Mouse (Mus musculus) layer of hippocampus, postnatal 14 days (tissue): ENCODE results near the gene Bak1. TPM values are rescaled to one million over a fixed set of nuclear protein-coding genes. Genes with fewer than 3 reads are reported as not detected.

Source experiments
- DNase-seq, 2 experiments: peaks; one replicate each; pipeline ENCODE4 v3.0.0; 2021 to 2022; ENCODE audit warnings: low spot score in 2 of 2, mixed read lengths in 1 of 2
- long read RNA-seq, 2 experiments: library from polyadenylated mRNA; stranded (forward); transcript quantifications; one replicate each; pipeline ENCODE4 v2.0.0; 2021
- total RNA-seq, 2 experiments: library from RNA; stranded (reverse); gene quantifications; 2 replicates each; pipeline ENCODE4 v1.2.3; 2021

Bak1 gene
- total RNA-seq: 10 to 100 TPM; 23.8 to 25.0 TPM
- long read RNA-seq, experiment 1: 0 reads
- long read RNA-seq, experiment 2, partial matches to known transcripts: 0 of 1 reads
- long read RNA-seq, experiment 2, other reads (novel, unspliced or antisense): 1 of 1 reads

GRCm38 (mm10) chr17:27028909-27029308 is at the start of gene Bak1:
Bak1 (minus strand) TSS chr17:27029009.
- DNase-seq: no peak

DNA sequence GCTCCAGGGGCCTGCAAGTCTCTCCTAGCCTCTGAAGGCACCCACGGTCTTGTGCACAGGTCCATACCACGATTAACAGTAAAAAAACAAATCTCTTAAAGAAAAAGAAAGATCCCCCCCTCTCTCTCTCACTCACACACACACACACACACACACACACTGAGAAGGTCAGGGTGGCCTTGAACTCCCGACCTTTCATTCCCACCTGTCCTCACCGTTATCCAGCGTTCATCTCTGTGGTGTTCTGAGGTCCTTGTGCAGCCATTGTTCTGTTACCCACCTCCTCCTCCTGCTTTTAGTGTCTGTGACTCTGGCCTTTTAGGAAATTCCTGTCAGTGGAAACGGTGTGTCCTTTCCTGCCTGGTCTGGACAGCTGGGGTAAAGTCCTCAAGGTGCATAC is 49.7 kb upstream of the Bak1 start:
- DNase-seq: no peak

DNA sequence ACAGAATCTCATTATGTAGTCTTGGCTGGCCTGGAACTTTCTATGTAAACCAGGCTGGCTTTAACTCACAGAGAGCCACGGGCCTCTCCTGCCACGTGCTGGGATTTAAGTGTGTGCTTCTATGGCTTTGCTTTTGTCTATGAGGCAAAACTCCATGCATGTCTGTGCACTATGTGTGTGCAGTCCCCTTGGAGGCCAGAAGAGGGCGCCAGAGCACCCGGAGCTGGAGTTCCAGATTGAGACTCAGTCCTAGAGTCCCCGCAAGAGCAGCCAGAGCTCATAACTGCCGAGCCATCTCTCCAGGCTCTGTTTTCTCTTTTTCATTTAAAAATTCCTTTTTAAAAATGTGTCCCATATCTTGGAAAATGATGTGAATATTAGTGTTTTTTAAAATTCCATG is 49.1 kb upstream of the Bak1 start:
- no peak for DNase-seq

DNA sequence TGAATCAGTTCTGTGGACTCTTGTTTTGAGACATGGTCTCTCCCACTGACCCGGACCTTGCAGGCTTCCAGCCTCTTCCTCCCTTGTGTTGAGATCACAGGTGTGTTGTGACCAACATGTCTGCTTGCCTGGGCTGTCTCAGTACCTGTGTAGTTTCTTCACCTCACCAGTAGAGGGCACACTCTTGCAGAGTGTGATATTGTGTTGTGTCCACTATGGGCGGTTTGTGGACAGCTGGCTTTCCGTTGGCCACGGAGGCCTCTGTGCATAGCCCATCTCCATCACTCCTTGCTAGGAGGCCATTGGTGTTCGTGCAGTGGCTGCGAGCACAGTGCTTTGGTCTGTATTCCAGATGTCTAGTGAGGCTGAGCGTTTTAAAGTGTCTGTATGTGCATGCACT is 48.3 kb upstream of the Bak1 start:
- DNase-seq: no peak

- DNase-seq: no peak
Measured at GRCm38 (mm10) chr17:27074849-27075745, 46.3 kb upstream of the Bak1 start.

- DNase-seq: no peak
Measured at GRCm38 (mm10) chr17:27074236-27074635, 45.4 kb upstream of the Bak1 start.

- no peak for DNase-seq
Measured at GRCm38 (mm10) chr17:27073778-27074177, 45.0 kb upstream of the Bak1 start.

GRCm38 (mm10) chr17:27073126-27073525 is 44.3 kb upstream of the Bak1 start:
- no peak for DNase-seq

DNA sequence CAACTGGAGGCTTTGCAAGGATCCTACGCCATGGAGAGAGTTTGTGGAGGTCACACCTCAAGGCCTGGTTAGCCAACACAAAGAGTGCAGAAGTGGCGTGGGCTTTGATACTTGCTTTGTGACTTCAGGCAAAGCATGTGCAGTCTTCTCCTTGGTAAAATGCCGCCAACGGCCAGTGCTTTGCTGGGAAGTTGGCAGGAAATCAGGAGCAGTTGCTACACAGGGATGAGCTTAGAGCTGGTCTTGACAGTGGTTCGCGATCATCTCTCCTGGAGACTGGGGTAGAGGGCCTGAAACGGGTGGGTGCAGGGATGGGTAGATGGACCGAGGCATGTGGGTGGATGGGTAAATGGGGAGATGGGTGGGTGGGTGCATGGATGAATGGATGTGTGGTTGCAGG is 43.6 kb upstream of the Bak1 start:
- no peak for DNase-seq

GRCm38 (mm10) chr17:27071630-27072029 is 42.8 kb upstream of the Bak1 start:
- DNase-seq: peak in 1 of 2 experiments; percentile 17

GRCm38 (mm10) chr17:27070913-27071312 is 42.1 kb upstream of the Bak1 start:
- DNase-seq: no peak

GRCm38 (mm10) chr17:27069071-27069470 is 40.3 kb upstream of the Bak1 start:
- no peak for DNase-seq

DNA sequence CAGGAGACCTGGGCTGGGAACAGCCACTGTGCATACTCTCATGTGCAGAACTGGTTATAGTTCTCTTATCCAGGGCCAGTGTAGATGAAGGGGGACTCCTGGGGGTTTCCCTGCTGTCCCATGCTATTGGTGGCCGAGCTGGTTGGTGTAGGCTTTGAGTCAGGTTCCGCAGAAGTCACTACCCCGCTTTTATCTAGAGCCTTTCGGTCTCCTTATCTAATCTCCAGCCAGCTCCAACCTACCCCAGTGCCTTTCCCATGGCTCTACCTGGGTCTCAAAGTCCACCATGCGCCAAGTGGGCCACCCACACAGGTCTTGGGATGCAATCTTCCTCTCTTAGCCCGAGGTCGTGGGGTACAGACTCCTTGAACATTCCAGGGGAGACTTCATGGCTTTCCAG is 37.3 kb upstream of the Bak1 start:
- no peak for DNase-seq

- DNase-seq: no peak
Measured at GRCm38 (mm10) chr17:27064195-27064594, 35.4 kb upstream of the Bak1 start.

DNA sequence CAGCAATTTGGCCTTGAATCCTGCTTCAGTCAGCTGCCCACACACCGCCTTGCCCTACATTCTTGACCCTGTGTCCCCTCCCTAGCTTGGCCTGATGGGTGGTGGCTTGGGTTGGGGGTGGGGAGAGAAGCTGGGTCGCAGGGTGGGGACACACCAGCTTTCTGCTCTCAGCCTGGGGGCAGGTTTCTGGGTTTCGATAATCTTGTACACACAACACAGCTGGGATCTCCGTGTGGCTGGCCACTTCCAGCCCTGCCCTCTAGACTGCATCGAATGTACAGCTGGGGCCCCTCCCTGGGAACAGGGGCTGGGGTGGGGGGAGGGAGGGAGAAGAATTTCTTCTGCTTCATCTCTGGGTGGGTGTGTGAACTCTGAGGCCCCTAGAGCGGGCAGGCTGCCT is 34.9 kb upstream of the Bak1 start:
- DNase-seq: no peak

- DNase-seq: no peak
Measured at GRCm38 (mm10) chr17:27062684-27063083, 33.9 kb upstream of the Bak1 start.

DNA sequence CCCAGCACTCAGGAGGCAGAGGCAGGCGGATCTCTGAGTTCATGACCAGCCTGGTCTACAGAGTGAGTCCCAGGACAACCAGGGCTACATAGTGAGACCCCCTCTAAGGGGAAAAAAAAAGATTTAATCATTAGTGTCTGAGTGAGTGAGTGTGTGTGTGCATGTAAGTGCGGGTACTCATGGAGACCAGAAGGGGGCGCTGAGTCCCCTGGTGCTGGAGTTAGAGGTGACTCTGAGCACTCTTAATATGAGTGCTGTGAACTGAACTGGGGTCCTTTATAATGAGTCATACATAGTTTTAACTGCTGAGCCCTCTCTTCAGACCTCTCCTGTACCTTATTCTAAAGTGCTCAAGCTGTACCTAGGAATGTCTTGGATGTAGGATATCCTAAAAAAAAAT is 32.9 kb upstream of the Bak1 start:
- DNase-seq: no peak

- DNase-seq: no peak
Measured at GRCm38 (mm10) chr17:27060698-27061097, 31.9 kb upstream of the Bak1 start.

GRCm38 (mm10) chr17:27057517-27058055 is 28.8 kb upstream of the Bak1 start:
- DNase-seq: no peak

GRCm38 (mm10) chr17:27056812-27057516 is 28.2 kb upstream of the Bak1 start, which contains the start of gene Itpr3:
Itpr3 (plus strand) TSS chr17:27057304.
- DNase-seq: no peak

DNA sequence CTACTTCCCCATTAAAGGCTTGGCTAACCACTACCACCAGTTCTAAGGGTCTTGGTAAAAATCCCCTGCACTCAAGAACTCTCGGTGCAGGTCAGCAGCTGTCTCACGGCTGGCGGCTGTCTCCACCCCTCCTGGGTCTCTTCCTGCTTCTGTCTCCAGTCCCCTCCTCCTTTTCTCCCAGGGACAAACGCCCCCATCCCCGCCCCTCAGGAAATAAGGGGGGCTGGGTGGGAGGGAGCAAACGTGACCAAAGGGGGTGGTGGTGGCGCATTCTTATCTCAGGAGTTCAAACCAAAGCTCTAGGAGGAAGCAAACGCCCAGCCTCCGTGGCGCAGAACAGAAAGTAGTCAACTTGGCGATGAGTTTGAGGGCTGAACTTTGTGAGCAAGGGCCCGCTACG is 27.4 kb upstream of the Bak1 start:
- no peak for DNase-seq

GRCm38 (mm10) chr17:27051514-27051913 is 22.7 kb upstream of the Bak1 start:
- DNase-seq: no peak
